Mouse (Mus musculus): ENCODE results near the gene Cux2.

GRCm38 (mm10) chr5:121909226-121909985, 140.5 kb downstream of the Cux2 start:
- TF ChIP-seq CTCF (IDR thresholded peaks at IDR 0.05; ENCODE audit: control insufficient read depth, insufficient read depth, low read length) = no peak
- no peak for TF ChIP-seq POLR2A (IDR thresholded peaks at IDR 0.05; ENCODE audit: borderline replicate concordance, control insufficient read depth, low read depth, low read length)
